Mouse (Mus musculus): Measurements from ENCODE around the gene Slc29a3. TPM values are rescaled to one million over a fixed set of nuclear protein-coding genes. Genes with fewer than 3 reads are reported as not detected.
A peak's percentile ranks its signal among the peaks of the same experiment; 100 is the strongest.

Slc29a3 gene
- total RNA-seq (2015; ENCODE audit: low replicate concordance): 9.6 and 17.7 TPM in 2 replicates
- total RNA-seq (2017; ENCODE audit: low replicate concordance): 2.6 and 2.7 TPM in 2 replicates

- peak; percentile 97 for ATAC-seq (replicated peaks; ENCODE audit: low FRiP score, poor library complexity, severe bottlenecking)
These were observed at the start of gene Slc29a3 for GRCm38 (mm10) chr10:60752040-60753020. Gene Slc29a3, minus strand, starts transcription at chr10:60752794.

GRCm38 (mm10) chr10:60801898-60802412, 49.4 kb upstream of the Slc29a3 start:
- ATAC-seq (replicated peaks; ENCODE audit: low FRiP score, poor library complexity, severe bottlenecking): no peak

GRCm38 (mm10) chr10:60801168-60801897, 48.7 kb upstream of the Slc29a3 start:
- ATAC-seq (replicated peaks; ENCODE audit: low FRiP score, poor library complexity, severe bottlenecking): no peak

- no peak for ATAC-seq (replicated peaks; ENCODE audit: low FRiP score, poor library complexity, severe bottlenecking)
These were observed 47.9 kb upstream of the Slc29a3 start for GRCm38 (mm10) chr10:60800295-60801167.

- ATAC-seq (replicated peaks; ENCODE audit: low FRiP score, poor library complexity, severe bottlenecking): no peak
These were observed 45.3 kb upstream of the Slc29a3 start for GRCm38 (mm10) chr10:60797682-60798422.

- no peak for ATAC-seq (replicated peaks; ENCODE audit: low FRiP score, poor library complexity, severe bottlenecking)
These were observed 43.9 kb upstream of the Slc29a3 start for GRCm38 (mm10) chr10:60796474-60796873.

- no peak for ATAC-seq (replicated peaks; ENCODE audit: low FRiP score, poor library complexity, severe bottlenecking)
These were observed 43.4 kb upstream of the Slc29a3 start for GRCm38 (mm10) chr10:60796028-60796427.

- ATAC-seq (replicated peaks; ENCODE audit: low FRiP score, poor library complexity, severe bottlenecking): no peak
These were observed 42.2 kb upstream of the Slc29a3 start for GRCm38 (mm10) chr10:60794792-60795191.

- ATAC-seq (replicated peaks; ENCODE audit: low FRiP score, poor library complexity, severe bottlenecking): no peak
These were observed 41.8 kb upstream of the Slc29a3 start for GRCm38 (mm10) chr10:60794374-60794773.

- no peak for ATAC-seq (replicated peaks; ENCODE audit: low FRiP score, poor library complexity, severe bottlenecking)
These were observed 40.2 kb upstream of the Slc29a3 start for GRCm38 (mm10) chr10:60792841-60793240.

- ATAC-seq (replicated peaks; ENCODE audit: low FRiP score, poor library complexity, severe bottlenecking): no peak
These were observed 39.8 kb upstream of the Slc29a3 start for GRCm38 (mm10) chr10:60792365-60792764.

GRCm38 (mm10) chr10:60790912-60791311, 38.3 kb upstream of the Slc29a3 start:
- no peak for ATAC-seq (replicated peaks; ENCODE audit: low FRiP score, poor library complexity, severe bottlenecking)

- ATAC-seq (replicated peaks; ENCODE audit: low FRiP score, poor library complexity, severe bottlenecking): no peak
These were observed 34.9 kb upstream of the Slc29a3 start for GRCm38 (mm10) chr10:60787303-60788074.

- ATAC-seq (replicated peaks; ENCODE audit: low FRiP score, poor library complexity, severe bottlenecking): no peak
These were observed 31.0 kb upstream of the Slc29a3 start for GRCm38 (mm10) chr10:60783608-60784007.

- 0 out of 2 replicates have a peak, but pooled peaks have one; percentile 53 for ATAC-seq (replicated peaks; ENCODE audit: low FRiP score, poor library complexity, severe bottlenecking)
These were observed 27.0 kb upstream of the Slc29a3 start for GRCm38 (mm10) chr10:60779628-60780027.

GRCm38 (mm10) chr10:60778542-60778941, 25.9 kb upstream of the Slc29a3 start:
- ATAC-seq (replicated peaks; ENCODE audit: low FRiP score, poor library complexity, severe bottlenecking): no peak

- no peak for ATAC-seq (replicated peaks; ENCODE audit: low FRiP score, poor library complexity, severe bottlenecking)
These were observed 22.9 kb upstream of the Slc29a3 start for GRCm38 (mm10) chr10:60775473-60775872.

- ATAC-seq (replicated peaks; ENCODE audit: low FRiP score, poor library complexity, severe bottlenecking): no peak
These were observed 22.0 kb upstream of the Slc29a3 start for GRCm38 (mm10) chr10:60774616-60775015.
